Mouse (Mus musculus) liver (tissue): Measurements from ENCODE around the gene Ndrg4.

Experiments used
- DNase-seq: peaks from one replicate; pipeline ENCODE4 v3.0.0-alpha.2; 2020; ENCODE audit warnings: mixed read lengths

Ndrg4 gene

GRCm38 (mm10) chr8:95738596-95738995 lies 61.8 kb downstream of the Ndrg4 start:
- DNase-seq: no peak

- no peak for DNase-seq
Measured at GRCm38 (mm10) chr8:95741732-95742131, 65.0 kb downstream of the Ndrg4 start.

GRCm38 (mm10) chr8:95748028-95748427 lies 71.2 kb downstream of the Ndrg4 start:
- DNase-seq: no peak

GRCm38 (mm10) chr8:95751924-95752323 lies 75.1 kb downstream of the Ndrg4 start:
- DNase-seq: no peak

- peak; percentile 12 for DNase-seq
Measured at GRCm38 (mm10) chr8:95760323-95760722, 83.5 kb downstream of the Ndrg4 start.

- DNase-seq: no peak
Measured at GRCm38 (mm10) chr8:95764133-95764532, 87.4 kb downstream of the Ndrg4 start.
